Mouse (Mus musculus) embryonic facial prominence, embryonic 15.5 days (tissue): ENCODE measurements around the gene Grm4. TPM values are rescaled to one million over a fixed set of nuclear protein-coding genes. Genes with fewer than 3 reads are reported as not detected.

Experiments used
- ATAC-seq: fragments of 200-750 bp; cut with Nextera tagmentation; 2 replicates; pipeline ENCODE4 v1.8.0; 2017; ENCODE audit warnings: low read depth, moderate TSS enrichment; ENCODE audit not compliant: insufficient number of reproducible peaks, low FRiP score, low TSS enrichment
- H3K27ac ChIP-seq: fragments of 300-500 bp; sonication (generic); replicated peaks from 2 replicates; pipeline ENCODE4 v1.5.1; 2015; ENCODE audit warnings: mild to moderate bottlenecking, inconsistent platforms
- H3K27me3 ChIP-seq: fragments of 300-500 bp; sonication (generic); 2 replicates; pipeline ENCODE4 v1.6.1; 2015; ENCODE audit warnings: inconsistent platforms
- H3K36me3 ChIP-seq: fragments of 300-500 bp; sonication (generic); 2 replicates; pipeline ENCODE4 v1.6.1; 2015; ENCODE audit warnings: mild to moderate bottlenecking, inconsistent platforms
- H3K4me1 ChIP-seq: fragments of 300-500 bp; sonication (generic); 2 replicates; pipeline ENCODE4 v1.6.1; 2015; ENCODE audit warnings: inconsistent platforms
- H3K4me2 ChIP-seq: fragments of 300-500 bp; sonication (generic); replicated peaks from 2 replicates; pipeline ENCODE4 v1.6.1; 2015; ENCODE audit warnings: mild to moderate bottlenecking, inconsistent platforms
- H3K4me3 ChIP-seq: fragments of 300-500 bp; sonication (generic); replicated peaks from 2 replicates; pipeline ENCODE4 v1.5.1; 2015; ENCODE audit warnings: mild to moderate bottlenecking, inconsistent platforms
- H3K9ac ChIP-seq: fragments of 300-500 bp; sonication (generic); 2 replicates; pipeline ENCODE4 v1.6.1; 2015; ENCODE audit warnings: inconsistent platforms
- H3K9me3 ChIP-seq: fragments of 300-500 bp; sonication (generic); replicated peaks from 2 replicates; pipeline ENCODE4 v1.6.1; 2016; ENCODE audit warnings: inconsistent platforms
- WGBS: fragments of 180-500 bp; shearing (Covaris S2); methylation state at CpG from one replicate; pipeline ENCODE4 v1.1.7; 2015; 5-methylcytosine and 5-hydroxymethylcytosine counted together
- polyA plus RNA-seq: library from polyadenylated mRNA; unstranded; fragments of >200 nt; fragmentation: Nextera tagmentation; extraction: Ambion mirVana; gene quantifications from 2 replicates; pipeline ENCODE4 v1.2.1, GENCODE M21; 2015

Gene Grm4
- polyA plus RNA-seq, 1 experiment from 2014 or later, result 0.85 TPM

DNA sequence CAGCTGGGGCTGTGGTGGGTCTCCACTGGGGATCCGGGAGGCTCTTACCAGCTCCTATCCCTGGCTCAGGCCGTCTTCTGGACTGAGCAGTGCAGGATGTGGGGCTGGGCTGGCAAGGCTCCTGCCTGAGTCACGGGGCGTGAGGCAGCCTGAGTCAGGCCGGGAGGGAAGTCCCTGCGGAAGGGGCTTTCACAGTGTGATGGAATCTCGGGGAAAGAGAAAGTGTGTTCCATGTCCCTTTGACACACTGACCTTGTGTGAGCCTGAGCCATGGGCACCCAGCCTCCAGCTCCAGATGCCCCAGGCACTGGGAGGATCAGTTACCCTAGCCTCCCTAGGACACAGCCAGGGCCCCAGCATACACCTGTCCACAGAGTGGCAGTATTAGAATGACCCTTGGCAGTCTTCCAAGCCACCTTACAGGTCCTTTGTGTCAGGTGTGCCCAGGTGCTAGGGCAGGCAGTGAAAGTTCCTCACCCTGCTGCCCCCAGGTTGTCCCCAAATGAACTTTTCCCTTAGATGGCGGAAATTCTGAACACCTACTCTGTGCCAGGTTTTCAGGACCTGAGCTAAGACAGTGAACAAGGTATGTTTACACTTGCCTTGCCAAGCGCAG is 26.2 kb upstream of the Grm4 start:
- Histone ChIP-seq H3K36me3 (no peaks in the 10 kb centered on the region), H3K27me3 (no peaks in the 10 kb centered on the region), H3K27ac (no peak overlapping the region), H3K4me1 (no peaks in the 10 kb centered on the region), H3K4me3 (no peak overlapping the region), H3K9ac (no peak overlapping the region), H3K9me3 (no peaks in the 10 kb centered on the region), H3K4me2 (no peak overlapping the region)
- WGBS, result 58% methylated on average over 9 of the region's 9 CpGs
- no peak for ATAC-seq

GRCm38 (mm10) chr17:27546574-27547085 is 25.4 kb upstream of the Grm4 start:
- no peak overlapping the region for H3K9ac ChIP-seq
- ATAC-seq, result no peak
- 66% methylated on average over 7 of the region's 7 CpGs for WGBS
- H3K4me2 ChIP-seq, result no peak overlapping the region
- H3K36me3 ChIP-seq, result no peaks in the 10 kb centered on the region
- H3K4me1 ChIP-seq, result no peaks in the 10 kb centered on the region
- no peak overlapping the region for H3K27ac ChIP-seq
- no peak overlapping the region for H3K4me3 ChIP-seq
- no peaks in the 10 kb centered on the region for H3K9me3 ChIP-seq
- no peaks in the 10 kb centered on the region for H3K27me3 ChIP-seq

GRCm38 (mm10) chr17:27545991-27546390 is 24.8 kb upstream of the Grm4 start:
- Histone ChIP-seq H3K4me2 (no peak overlapping the region), H3K4me1 (no peaks in the 10 kb centered on the region), H3K27me3 (no peaks in the 10 kb centered on the region), H3K36me3 (no peaks in the 10 kb centered on the region), H3K9ac (no peak overlapping the region), H3K27ac (no peak overlapping the region), H3K9me3 (no peaks in the 10 kb centered on the region), H3K4me3 (no peak overlapping the region)
- WGBS, result 49% methylated on average over 12 of the region's 12 CpGs
- ATAC-seq, result no peak

DNA sequence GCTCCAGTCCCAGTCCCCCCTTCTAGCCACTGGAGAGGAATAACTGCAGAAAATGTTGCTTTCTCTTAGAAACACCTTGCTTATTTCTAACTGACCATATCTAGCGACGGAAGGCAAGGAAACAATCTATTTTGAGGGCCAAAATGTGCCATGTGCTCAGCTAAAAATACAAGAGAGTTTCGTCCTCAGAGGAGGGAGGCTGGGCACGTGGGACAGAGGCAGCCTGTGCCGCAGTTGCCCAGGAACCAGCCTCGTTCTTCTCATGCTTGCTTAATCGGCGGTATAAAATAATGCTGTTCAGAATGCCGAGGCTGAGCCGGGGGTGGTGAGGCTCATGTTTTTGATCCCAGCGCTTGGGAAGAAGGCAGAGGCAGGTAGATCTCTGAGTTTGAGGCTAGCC is 23.3 kb upstream of the Grm4 start:
- H3K4me3 ChIP-seq, result no peak overlapping the region
- H3K27me3 ChIP-seq, result no peaks in the 10 kb centered on the region
- no peak overlapping the region for H3K9ac ChIP-seq
- H3K9me3 ChIP-seq, result no peaks in the 10 kb centered on the region
- H3K4me1 ChIP-seq, result no peaks in the 10 kb centered on the region
- H3K4me2 ChIP-seq, result no peak overlapping the region
- H3K36me3 ChIP-seq, result no peaks in the 10 kb centered on the region
- WGBS, result 79% methylated on average over 11 of the region's 11 CpGs
- no peak for ATAC-seq
- no peak overlapping the region for H3K27ac ChIP-seq

GRCm38 (mm10) chr17:27541984-27542383 is 20.8 kb upstream of the Grm4 start:
- no peaks in the 10 kb centered on the region for H3K36me3 ChIP-seq
- H3K9ac ChIP-seq, result no peak overlapping the region
- H3K27me3 ChIP-seq, result no peaks in the 10 kb centered on the region
- H3K9me3 ChIP-seq, result no peaks in the 10 kb centered on the region
- no peak overlapping the region for H3K27ac ChIP-seq
- WGBS, result 71% methylated on average over 3 of the region's 3 CpGs
- ATAC-seq, result no peak
- H3K4me2 ChIP-seq, result no peak overlapping the region
- H3K4me3 ChIP-seq, result no peak overlapping the region
- H3K4me1 ChIP-seq, result no peaks in the 10 kb centered on the region

DNA sequence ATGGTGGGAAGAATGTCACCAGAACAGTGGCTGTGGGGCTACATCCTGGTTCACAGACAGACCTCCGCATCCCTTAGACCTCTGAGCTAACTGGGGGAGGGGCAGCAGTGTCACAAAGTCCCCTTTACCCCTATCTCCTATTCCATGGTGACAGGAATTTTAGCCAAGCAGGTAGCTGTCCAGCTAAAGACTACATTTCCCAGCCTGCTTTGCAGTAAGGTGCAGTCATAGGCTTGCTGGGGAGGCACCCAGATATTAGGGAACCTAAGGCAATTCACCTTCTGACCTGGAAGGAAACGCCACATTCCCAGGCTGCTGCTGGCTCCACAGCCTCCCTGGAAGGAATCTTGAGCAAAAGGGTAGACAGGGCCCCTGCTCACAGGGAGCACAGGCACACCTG is 20.1 kb upstream of the Grm4 start:
- Histone ChIP-seq H3K27ac (no peak overlapping the region), H3K36me3 (no peaks in the 10 kb centered on the region), H3K4me2 (no peak overlapping the region), H3K9ac (no peak overlapping the region), H3K4me3 (no peak overlapping the region), H3K27me3 (no peaks in the 10 kb centered on the region), H3K9me3 (no peaks in the 10 kb centered on the region), H3K4me1 (no peaks in the 10 kb centered on the region)
- WGBS, result 52% methylated on average over 2 of the region's 2 CpGs
- no peak for ATAC-seq

GRCm38 (mm10) chr17:27534718-27535117 is 13.5 kb upstream of the Grm4 start:
- ATAC-seq, result peak; percentile 69; the same call in 1 of the 2 replicates
- Histone ChIP-seq H3K4me1 (peaks cover 4% of the 10 kb centered on the region), H3K4me3 (no peak overlapping the region), H3K9ac (no peak overlapping the region), H3K36me3 (no peaks in the 10 kb centered on the region), H3K27me3 (no peaks in the 10 kb centered on the region), H3K9me3 (no peaks in the 10 kb centered on the region), H3K4me2 (no peak overlapping the region), H3K27ac (no peak overlapping the region)
- 1% methylated on average over 10 of the region's 10 CpGs for WGBS

GRCm38 (mm10) chr17:27533354-27533753 is 12.2 kb upstream of the Grm4 start:
- H3K27ac ChIP-seq, result no peak overlapping the region
- H3K4me2 ChIP-seq, result no peak overlapping the region
- no peak for ATAC-seq
- no peaks in the 10 kb centered on the region for H3K36me3 ChIP-seq
- no peak overlapping the region for H3K4me3 ChIP-seq
- no peaks in the 10 kb centered on the region for H3K9me3 ChIP-seq
- H3K4me1 ChIP-seq, result peaks cover 4% of the 10 kb centered on the region
- no peaks in the 10 kb centered on the region for H3K27me3 ChIP-seq
- 85% methylated on average over 3 of the region's 3 CpGs for WGBS
- no peak overlapping the region for H3K9ac ChIP-seq

GRCm38 (mm10) chr17:27532095-27532494 is 10.9 kb upstream of the Grm4 start:
- no peaks in the 10 kb centered on the region for H3K36me3 ChIP-seq
- ATAC-seq, result no peak
- H3K4me1 ChIP-seq, result peaks cover 4% of the 10 kb centered on the region
- H3K4me2 ChIP-seq, result no peak overlapping the region
- no peak overlapping the region for H3K27ac ChIP-seq
- no peaks in the 10 kb centered on the region for H3K9me3 ChIP-seq
- H3K27me3 ChIP-seq, result no peaks in the 10 kb centered on the region
- no peak overlapping the region for H3K4me3 ChIP-seq
- no peak overlapping the region for H3K9ac ChIP-seq
- 91% methylated on average over 8 of the region's 8 CpGs for WGBS

DNA sequence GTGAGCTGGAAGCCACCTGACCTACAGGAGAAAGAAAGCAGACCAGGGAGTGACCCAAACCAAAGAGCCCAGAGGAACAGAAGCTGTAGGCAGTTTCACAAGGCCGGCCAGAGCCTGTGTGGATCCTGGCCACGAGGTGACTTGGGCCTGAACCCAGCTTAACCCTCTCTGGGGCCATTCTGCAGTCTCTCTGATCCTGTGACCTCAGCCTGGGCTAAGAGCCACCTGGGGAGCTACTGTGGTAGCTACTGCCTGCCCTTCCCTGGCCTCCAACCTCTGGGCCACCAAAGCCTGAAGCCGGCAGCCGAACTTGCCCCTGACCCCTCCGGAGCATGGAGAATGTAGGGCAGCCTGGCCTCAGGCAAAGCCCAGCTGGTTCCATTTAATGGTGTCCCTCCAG is 7.6 kb upstream of the Grm4 start:
- Histone ChIP-seq H3K9ac (no peak overlapping the region), H3K36me3 (no peaks in the 10 kb centered on the region), H3K4me1 (no peaks in the 10 kb centered on the region), H3K27me3 (no peaks in the 10 kb centered on the region), H3K4me3 (no peak overlapping the region), H3K9me3 (no peaks in the 10 kb centered on the region), H3K4me2 (no peak overlapping the region), H3K27ac (no peak overlapping the region)
- whole genome bisulfite sequencing, result 47% methylated on average over 5 of the region's 5 CpGs
- ATAC-seq, result no peak

- ATAC-seq, result 0 out of 2 replicates have a peak, but pooled peaks have one; percentile 62
Observed at GRCm38 (mm10) chr17:27528030-27528429, 6.8 kb upstream of the Grm4 start.

GRCm38 (mm10) chr17:27527188-27527587 is 6.0 kb upstream of the Grm4 start:
- H3K4me2 ChIP-seq, result no peak overlapping the region
- H3K9ac ChIP-seq, result no peak overlapping the region
- no peaks in the 10 kb centered on the region for H3K4me1 ChIP-seq
- 68% methylated on average over 6 of the region's 6 CpGs for WGBS
- ATAC-seq, result no peak
- H3K9me3 ChIP-seq, result no peaks in the 10 kb centered on the region
- peaks cover 8% of the 10 kb centered on the region; the same call in 1 of the 2 replicates for H3K27me3 ChIP-seq
- H3K4me3 ChIP-seq, result no peak overlapping the region
- no peaks in the 10 kb centered on the region for H3K36me3 ChIP-seq
- no peak overlapping the region for H3K27ac ChIP-seq

More at GRCm38 (mm10) chr17:27528030-27528429, 6.8 kb upstream of the Grm4 start:
- Histone ChIP-seq H3K4me2 (no peak overlapping the region), H3K36me3 (no peaks in the 10 kb centered on the region), H3K9me3 (no peaks in the 10 kb centered on the region), H3K4me1 (no peaks in the 10 kb centered on the region), H3K4me3 (no peak overlapping the region), H3K27ac (no peak overlapping the region), H3K9ac (no peak overlapping the region), H3K27me3 (0 out of 2 replicates have a peak, but pooled peaks cover 2% of the 10 kb centered on the region)
- WGBS, result 53% methylated on average over 8 of the region's 8 CpGs
